Mouse (Mus musculus) neural tube, embryonic 14.5 days (tissue): ENCODE measurements at regions not wholly inside any gene's neighbourhood (a gene's known extent, or its start where the extent isn't known, plus 50 kb on each side); places are given as distances from the start of the nearest gene placed in this dataset.

Experiments used
- ATAC-seq: fragments of 200-750 bp; cut with Nextera tagmentation; 2 replicates; pipeline ENCODE4 v1.8.0; 2017; ENCODE audit warnings: low read depth, mild to moderate bottlenecking, moderate TSS enrichment, moderate library complexity
- H3K27ac ChIP-seq: fragments of 300-500 bp; sonication (generic); 2 replicates; pipeline ENCODE4 v1.5.1; 2014; ENCODE audit warnings: low read depth, mild to moderate bottlenecking, control low read depth, low read length, moderate library complexity, mixed read lengths
- H3K27me3 ChIP-seq: fragments of 300-500 bp; sonication (generic); 2 replicates; pipeline ENCODE4 v1.6.1; 2014; ENCODE audit warnings: low read length; ENCODE audit not compliant: control insufficient read depth, insufficient read depth
- H3K36me3 ChIP-seq: fragments of 300-500 bp; sonication (generic); 2 replicates; pipeline ENCODE4 v1.6.1; 2014; ENCODE audit warnings: low read length, mixed read lengths; ENCODE audit not compliant: control insufficient read depth, insufficient read depth
- H3K4me1 ChIP-seq: fragments of 300-500 bp; sonication (generic); 2 replicates; pipeline ENCODE4 v1.6.1; 2014; ENCODE audit warnings: low read length; ENCODE audit not compliant: control insufficient read depth, insufficient read depth
- H3K4me2 ChIP-seq: fragments of 300-500 bp; sonication (generic); 2 replicates; pipeline ENCODE4 v1.6.1; 2014; ENCODE audit warnings: mild to moderate bottlenecking, low read depth, low read length, control low read depth
- H3K4me3 ChIP-seq: fragments of 300-500 bp; sonication (generic); 2 replicates; pipeline ENCODE4 v1.5.1; 2014; ENCODE audit warnings: low read depth, low read length, control low read depth, mixed read lengths
- H3K9ac ChIP-seq: fragments of 300-500 bp; sonication (generic); replicated peaks from 2 replicates; pipeline ENCODE4 v1.6.1; 2014; ENCODE audit warnings: low read depth, mild to moderate bottlenecking, control low read depth, low read length, mixed read lengths
- H3K9me3 ChIP-seq: fragments of 300-500 bp; sonication (generic); 2 replicates; pipeline ENCODE4 v1.6.1; 2016; ENCODE audit warnings: low read length; ENCODE audit not compliant: control insufficient read depth
- WGBS: fragments of 180-500 bp; shearing (Covaris S2); extraction: QIAGEN DNeasy Blood & Tissue Kit; methylation state at CpG from one replicate; pipeline ENCODE4 v1.1.7; 2014; 5-methylcytosine and 5-hydroxymethylcytosine counted together

GRCm38 (mm10) chr5:54178966-54179547 lies 180.8 kb downstream of the Stim2 start:
- no peak for ATAC-seq
- 65% methylated on average over 13 of the region's 13 CpGs for WGBS
- H3K27ac ChIP-seq, result no peak overlapping the region

GRCm38 (mm10) chr5:54180192-54180611 lies 181.9 kb downstream of the Stim2 start:
- Histone ChIP-seq H3K9me3 (no peaks in the 10 kb centered on the region), H3K27me3 (no peaks in the 10 kb centered on the region), H3K9ac (no peak overlapping the region), H3K27ac (no peak overlapping the region), H3K4me1 (0 out of 2 replicates have a peak, but pooled peaks cover 3% of the 10 kb centered on the region), H3K4me3 (no peak overlapping the region), H3K36me3 (no peaks in the 10 kb centered on the region), H3K4me2 (no peak overlapping the region)
- ATAC-seq, result peak; percentile 5; the same call in 1 of the 2 replicates
- WGBS, result 28% methylated on average over 2 of the region's 2 CpGs

More at GRCm38 (mm10) chr5:54178966-54179547, 180.8 kb downstream of the Stim2 start:
- Histone ChIP-seq H3K9ac (no peak overlapping the region), H3K9me3 (no peaks in the 10 kb centered on the region), H3K4me3 (no peak overlapping the region), H3K4me2 (no peak overlapping the region), H3K36me3 (no peaks in the 10 kb centered on the region), H3K4me1 (0 out of 2 replicates have a peak, but pooled peaks cover 3% of the 10 kb centered on the region), H3K27me3 (no peaks in the 10 kb centered on the region)

- WGBS, result 23% methylated on average over 10 of the region's 10 CpGs
- Histone ChIP-seq H3K4me2 (peak overlapping the region; percentile 45; the same call in 1 of the 2 replicates), H3K4me3 (no peak overlapping the region; the same call in 1 of the 2 replicates), H3K27me3 (no peaks in the 10 kb centered on the region), H3K4me1 (0 out of 2 replicates have a peak, but pooled peaks cover 3% of the 10 kb centered on the region), H3K36me3 (no peaks in the 10 kb centered on the region), H3K9ac (no peak overlapping the region; the same call in 1 of the 2 replicates), H3K27ac (no peak overlapping the region), H3K9me3 (no peaks in the 10 kb centered on the region)
- peak; percentile 60 for ATAC-seq
Observed at GRCm38 (mm10) chr5:54180640-54181326, 182.5 kb downstream of the Stim2 start.

GRCm38 (mm10) chr5:54181327-54181863 lies 183.1 kb downstream of the Stim2 start:
- peak overlapping the region; percentile 5; the same call in 1 of the 2 replicates for H3K4me3 ChIP-seq
- H3K9ac ChIP-seq, result no peak overlapping the region
- 16% methylated on average over 13 of the region's 13 CpGs for WGBS

GRCm38 (mm10) chr5:54182754-54183153 lies 184.5 kb downstream of the Stim2 start:
- no peak overlapping the region for H3K4me3 ChIP-seq
- H3K27ac ChIP-seq, result no peak overlapping the region
- ATAC-seq, result no peak
- no peak overlapping the region for H3K9ac ChIP-seq
- no peaks in the 10 kb centered on the region for H3K9me3 ChIP-seq
- H3K4me2 ChIP-seq, result no peak overlapping the region
- WGBS, result 93% methylated on average over 4 of the region's 4 CpGs
- H3K4me1 ChIP-seq, result 0 out of 2 replicates have a peak, but pooled peaks cover 3% of the 10 kb centered on the region
- H3K36me3 ChIP-seq, result no peaks in the 10 kb centered on the region
- H3K27me3 ChIP-seq, result no peaks in the 10 kb centered on the region

More at GRCm38 (mm10) chr5:54181327-54181863, 183.1 kb downstream of the Stim2 start:
- Histone ChIP-seq H3K4me2 (peak overlapping the region; percentile 45), H3K4me1 (0 out of 2 replicates have a peak, but pooled peaks cover 3% of the 10 kb centered on the region), H3K27ac (no peak overlapping the region), H3K9me3 (no peaks in the 10 kb centered on the region), H3K36me3 (no peaks in the 10 kb centered on the region), H3K27me3 (no peaks in the 10 kb centered on the region)
- peak; percentile 72 for ATAC-seq

- 0 out of 2 replicates have a peak, but pooled peaks cover 3% of the 10 kb centered on the region for H3K4me1 ChIP-seq
- H3K4me3 ChIP-seq, result no peak overlapping the region
- no peaks in the 10 kb centered on the region for H3K27me3 ChIP-seq
- H3K9ac ChIP-seq, result no peak overlapping the region
- no peaks in the 10 kb centered on the region for H3K9me3 ChIP-seq
- H3K4me2 ChIP-seq, result no peak overlapping the region
- H3K27ac ChIP-seq, result no peak overlapping the region
- no peaks in the 10 kb centered on the region for H3K36me3 ChIP-seq
- no peak for ATAC-seq
- 34% methylated on average over 4 of the region's 4 CpGs for WGBS
Observed at GRCm38 (mm10) chr5:54185662-54186061, 187.4 kb downstream of the Stim2 start.

- no peak overlapping the region for H3K9ac ChIP-seq
- H3K4me2 ChIP-seq, result no peak overlapping the region
- H3K36me3 ChIP-seq, result no peaks in the 10 kb centered on the region
- H3K27me3 ChIP-seq, result no peaks in the 10 kb centered on the region
- 55% methylated on average over 11 of the region's 11 CpGs for WGBS
- no peak overlapping the region for H3K4me3 ChIP-seq
- H3K4me1 ChIP-seq, result 0 out of 2 replicates have a peak, but pooled peaks cover 3% of the 10 kb centered on the region
- H3K9me3 ChIP-seq, result no peaks in the 10 kb centered on the region
- peak; percentile 44; the same call in 1 of the 2 replicates for ATAC-seq
- 0 out of 2 replicates have a peak overlapping the region, but pooled peaks have one; percentile 13 for H3K27ac ChIP-seq
Observed at GRCm38 (mm10) chr5:54186076-54186676, 187.9 kb downstream of the Stim2 start.

- Histone ChIP-seq H3K4me1 (no peaks in the 10 kb centered on the region), H3K27me3 (no peaks in the 10 kb centered on the region), H3K9me3 (no peaks in the 10 kb centered on the region), H3K9ac (no peak overlapping the region), H3K27ac (no peak overlapping the region), H3K4me3 (no peak overlapping the region), H3K36me3 (no peaks in the 10 kb centered on the region), H3K4me2 (no peak overlapping the region)
- peak; percentile 48; the same call in 1 of the 2 replicates for ATAC-seq
- 79% methylated on average over 4 of the region's 4 CpGs for WGBS
Observed at GRCm38 (mm10) chr5:54191688-54192087, 193.4 kb downstream of the Stim2 start.
